Mouse (Mus musculus): ENCODE measurements at regions not wholly inside any gene's neighbourhood (a gene's known extent, or its start where the extent isn't known, plus 50 kb on each side); places are given as distances from the start of the nearest gene placed in this dataset.

- H3K36me3 ChIP-seq (ENCODE audit: control insufficient read depth, insufficient read depth) = no peaks in the 10 kb centered on the region
- no peaks in the 10 kb centered on the region for H3K27me3 ChIP-seq (replicated peaks; ENCODE audit: control insufficient read depth, insufficient read depth, low read length)
- H3K27ac ChIP-seq (ENCODE audit: low read length) = no peak overlapping the region
- ATAC-seq = peak; percentile 77
- H3K4me1 ChIP-seq (replicated peaks; ENCODE audit: control insufficient read depth, insufficient read depth, low read length) = no peaks in the 10 kb centered on the region
- WGBS = 13% methylated on average over 2 of the region's 2 CpGs
- no peak overlapping the region for H3K9ac ChIP-seq (replicated peaks; ENCODE audit: low read depth, low read length)
- H3K9me3 ChIP-seq (ENCODE audit: control insufficient read depth, low read length) = no peaks in the 10 kb centered on the region
- H3K4me2 ChIP-seq (ENCODE audit: low read length) = no peak overlapping the region
- H3K4me3 ChIP-seq (replicated peaks; ENCODE audit: low read length) = no peak overlapping the region
Measured at GRCm38 (mm10) chr6:108963295-108963694, 134.9 kb downstream of the Edem1 start.

DNA sequence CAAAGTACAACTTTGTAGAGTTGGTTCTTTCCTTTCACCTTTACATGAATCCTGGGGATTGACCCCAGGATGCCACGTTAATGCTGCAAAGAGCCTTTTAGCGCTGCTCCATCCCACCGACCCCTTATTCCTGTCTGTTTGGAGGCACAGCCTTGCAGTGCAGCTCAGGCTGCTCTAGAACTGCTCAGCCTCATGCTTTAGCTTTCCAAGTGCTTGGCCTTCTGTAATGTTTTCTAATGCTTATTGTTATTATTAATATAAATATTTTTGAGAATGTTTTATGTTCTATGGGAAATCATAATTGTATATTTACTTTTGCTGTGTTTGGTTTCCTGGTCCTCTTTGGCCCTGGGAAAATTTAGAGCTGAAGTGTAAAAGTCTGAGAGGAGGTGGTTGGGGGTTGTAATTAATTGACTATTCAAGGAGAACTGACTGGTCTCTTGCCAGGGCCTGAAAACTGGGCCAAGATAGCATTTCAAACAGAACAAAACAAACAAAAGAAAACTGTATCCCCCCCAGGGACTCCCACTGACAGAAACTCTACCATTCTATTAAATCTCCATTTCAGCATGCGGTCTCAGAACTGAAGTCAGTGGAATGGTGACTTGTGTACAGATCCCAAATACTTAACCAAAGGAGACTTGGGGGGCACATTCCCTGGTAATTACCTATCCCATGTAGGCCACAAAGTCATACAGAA, 141.2 kb downstream of the Edem1 start:
- no peak overlapping the region for H3K9ac ChIP-seq (replicated peaks; ENCODE audit: low read depth, low read length)
- H3K4me2 ChIP-seq (ENCODE audit: low read length) = no peak overlapping the region
- no peaks in the 10 kb centered on the region for H3K36me3 ChIP-seq (ENCODE audit: control insufficient read depth, insufficient read depth)
- no peak overlapping the region for H3K4me3 ChIP-seq (replicated peaks; ENCODE audit: low read length)
- H3K9me3 ChIP-seq (ENCODE audit: control insufficient read depth, low read length) = no peaks in the 10 kb centered on the region
- peaks cover 7% of the 10 kb centered on the region; the same call in 1 of the 2 replicates for H3K4me1 ChIP-seq (replicated peaks; ENCODE audit: control insufficient read depth, insufficient read depth, low read length)
- WGBS = 21% methylated on average over 4 of the region's 4 CpGs
- peak; percentile 60 for ATAC-seq
- no peaks in the 10 kb centered on the region for H3K27me3 ChIP-seq (replicated peaks; ENCODE audit: control insufficient read depth, insufficient read depth, low read length)
- H3K27ac ChIP-seq (ENCODE audit: low read length) = no peak overlapping the region

DNA sequence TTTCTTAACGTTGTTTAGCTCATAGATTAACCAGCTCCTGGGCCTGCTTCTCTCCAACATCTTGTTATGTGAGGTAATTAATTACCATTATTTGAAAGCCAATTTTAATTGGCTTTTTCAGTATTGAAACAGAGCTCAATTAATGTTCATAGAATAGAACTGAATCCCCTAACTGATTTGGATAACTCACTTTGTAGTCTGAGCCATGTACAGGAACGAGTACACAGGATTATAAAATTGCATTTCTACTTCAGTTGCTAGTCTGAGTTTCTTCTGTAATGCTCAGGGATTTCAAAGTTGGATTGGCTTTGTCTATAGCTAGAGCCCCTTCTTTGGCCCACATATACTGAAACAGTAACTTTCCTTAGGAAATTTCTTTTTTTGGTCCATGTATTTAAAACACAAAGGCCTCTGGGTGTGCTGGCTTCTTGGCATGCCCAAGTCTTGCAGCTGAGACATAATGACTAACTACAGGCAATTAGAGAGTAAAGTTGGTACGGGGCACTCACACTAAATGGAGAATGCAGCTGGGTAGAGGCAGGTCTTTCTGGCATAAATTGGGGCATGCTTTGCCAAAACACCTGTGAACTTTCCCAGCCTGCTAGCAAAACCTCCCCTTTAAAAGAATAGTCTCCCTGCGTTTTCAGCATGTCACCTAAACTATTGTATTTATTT, 143.1 kb downstream of the Edem1 start:
- Histone ChIP-seq H3K9ac (replicated peaks; ENCODE audit: low read depth, low read length) (no peak overlapping the region), H3K27me3 (replicated peaks; ENCODE audit: control insufficient read depth, insufficient read depth, low read length) (no peaks in the 10 kb centered on the region), H3K27ac (ENCODE audit: low read length) (no peak overlapping the region), H3K36me3 (ENCODE audit: control insufficient read depth, insufficient read depth) (no peaks in the 10 kb centered on the region), H3K4me2 (ENCODE audit: low read length) (no peak overlapping the region), H3K9me3 (ENCODE audit: control insufficient read depth, low read length) (no peaks in the 10 kb centered on the region), H3K4me3 (replicated peaks; ENCODE audit: low read length) (no peak overlapping the region), H3K4me1 (replicated peaks; ENCODE audit: control insufficient read depth, insufficient read depth, low read length) (peaks cover 7% of the 10 kb centered on the region; the same call in 1 of the 2 replicates)
- 22% methylated on average over 4 of the region's 4 CpGs for WGBS
- ATAC-seq = peak; percentile 64; the same call in 1 of the 2 replicates

GRCm38 (mm10) chr6:108973701-108974100, 145.3 kb downstream of the Edem1 start:
- Histone ChIP-seq H3K4me2 (ENCODE audit: low read length) (no peak overlapping the region), H3K4me3 (replicated peaks; ENCODE audit: low read length) (no peak overlapping the region), H3K36me3 (ENCODE audit: control insufficient read depth, insufficient read depth) (no peaks in the 10 kb centered on the region), H3K27me3 (replicated peaks; ENCODE audit: control insufficient read depth, insufficient read depth, low read length) (no peaks in the 10 kb centered on the region), H3K9ac (replicated peaks; ENCODE audit: low read depth, low read length) (no peak overlapping the region), H3K27ac (ENCODE audit: low read length) (no peak overlapping the region), H3K4me1 (replicated peaks; ENCODE audit: control insufficient read depth, insufficient read depth, low read length) (peaks cover 7% of the 10 kb centered on the region; the same call in 1 of the 2 replicates), H3K9me3 (ENCODE audit: control insufficient read depth, low read length) (no peaks in the 10 kb centered on the region)
- WGBS = 84% methylated on average over 2 of the region's 2 CpGs
- ATAC-seq = no peak

GRCm38 (mm10) chr6:108989506-108989905, 161.1 kb downstream of the Edem1 start:
- H3K36me3 ChIP-seq (ENCODE audit: control insufficient read depth, insufficient read depth) = no peaks in the 10 kb centered on the region
- H3K9ac ChIP-seq (replicated peaks; ENCODE audit: low read depth, low read length) = no peak overlapping the region
- H3K4me2 ChIP-seq (ENCODE audit: low read length) = no peak overlapping the region
- H3K4me3 ChIP-seq (replicated peaks; ENCODE audit: low read length) = no peak overlapping the region
- no peak for ATAC-seq
- no peaks in the 10 kb centered on the region for H3K4me1 ChIP-seq (replicated peaks; ENCODE audit: control insufficient read depth, insufficient read depth, low read length)
- no peaks in the 10 kb centered on the region for H3K9me3 ChIP-seq (ENCODE audit: control insufficient read depth, low read length)
- 89% methylated on average over 4 of the region's 4 CpGs for WGBS
- no peaks in the 10 kb centered on the region for H3K27me3 ChIP-seq (replicated peaks; ENCODE audit: control insufficient read depth, insufficient read depth, low read length)
- H3K27ac ChIP-seq (ENCODE audit: low read length) = no peak overlapping the region

DNA sequence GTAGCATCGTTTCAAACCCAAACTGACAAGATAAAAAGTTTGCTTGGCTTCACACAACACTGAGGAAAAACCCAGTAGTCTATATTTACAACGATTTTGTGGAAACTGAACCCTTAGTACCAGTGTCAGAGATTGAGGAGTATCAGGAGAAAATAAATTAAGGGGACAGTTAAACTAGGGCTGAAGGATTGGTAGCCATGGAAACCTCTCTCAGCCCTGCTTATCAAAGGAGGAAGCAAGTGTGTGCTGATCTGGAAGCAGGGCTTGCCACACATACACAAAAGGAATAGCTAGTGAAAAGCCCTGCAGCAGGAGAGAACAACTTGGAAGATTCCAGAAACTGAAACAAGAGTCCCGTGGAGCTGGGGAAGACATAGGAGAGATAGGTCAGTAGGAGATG, 165.3 kb downstream of the Edem1 start:
- Histone ChIP-seq H3K9me3 (ENCODE audit: control insufficient read depth, low read length) (no peaks in the 10 kb centered on the region), H3K27me3 (replicated peaks; ENCODE audit: control insufficient read depth, insufficient read depth, low read length) (no peaks in the 10 kb centered on the region), H3K4me2 (ENCODE audit: low read length) (no peak overlapping the region), H3K4me1 (replicated peaks; ENCODE audit: control insufficient read depth, insufficient read depth, low read length) (no peaks in the 10 kb centered on the region), H3K36me3 (ENCODE audit: control insufficient read depth, insufficient read depth) (no peaks in the 10 kb centered on the region), H3K9ac (replicated peaks; ENCODE audit: low read depth, low read length) (no peak overlapping the region), H3K4me3 (replicated peaks; ENCODE audit: low read length) (no peak overlapping the region), H3K27ac (ENCODE audit: low read length) (no peak overlapping the region)
- 46% methylated on average over 3 of the region's 3 CpGs for WGBS
- no peak for ATAC-seq

- Histone ChIP-seq H3K9ac (replicated peaks; ENCODE audit: low read depth, low read length) (no peak overlapping the region), H3K4me1 (replicated peaks; ENCODE audit: control insufficient read depth, insufficient read depth, low read length) (peaks cover 10% of the 10 kb centered on the region; the same call in 1 of the 2 replicates), H3K4me2 (ENCODE audit: low read length) (no peak overlapping the region), H3K27me3 (replicated peaks; ENCODE audit: control insufficient read depth, insufficient read depth, low read length) (no peaks in the 10 kb centered on the region), H3K36me3 (ENCODE audit: control insufficient read depth, insufficient read depth) (no peaks in the 10 kb centered on the region), H3K4me3 (replicated peaks; ENCODE audit: low read length) (no peak overlapping the region), H3K27ac (ENCODE audit: low read length) (no peak overlapping the region), H3K9me3 (ENCODE audit: control insufficient read depth, low read length) (no peaks in the 10 kb centered on the region)
- ATAC-seq = no peak
- WGBS = 24% methylated on average over 2 of the region's 2 CpGs
Measured at GRCm38 (mm10) chr6:109004443-109004842, 176.0 kb downstream of the Edem1 start.

- H3K4me1 ChIP-seq (replicated peaks; ENCODE audit: control insufficient read depth, insufficient read depth, low read length) = peaks cover 13% of the 10 kb centered on the region; the same call in 1 of the 2 replicates
- no peak overlapping the region; the same call in 1 of the 2 replicates for H3K27ac ChIP-seq (ENCODE audit: low read length)
- WGBS = 21% methylated on average over 3 of the region's 3 CpGs
Measured at GRCm38 (mm10) chr6:109009364-109009763, 180.9 kb downstream of the Edem1 start.

DNA sequence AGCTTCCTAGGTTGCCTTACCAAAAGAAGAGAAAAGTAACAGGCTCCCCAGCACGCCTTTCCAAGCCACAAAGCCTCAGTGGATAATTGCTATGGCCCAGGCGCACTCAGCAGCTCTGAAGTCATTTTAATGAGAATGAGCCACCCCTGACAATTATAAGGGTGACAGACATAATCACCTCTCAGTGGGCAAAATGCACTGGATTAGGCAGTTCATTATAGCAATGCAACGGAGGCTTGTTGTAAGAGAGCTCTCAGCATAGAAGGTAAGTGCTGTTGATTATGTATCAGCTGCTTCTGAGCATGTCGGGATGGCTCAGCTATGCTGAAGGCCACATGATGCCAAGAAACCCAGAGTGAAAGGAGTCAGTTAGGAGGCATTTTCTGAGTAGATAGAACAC, 181.4 kb downstream of the Edem1 start:
- Histone ChIP-seq H3K27ac (ENCODE audit: low read length) (no peak overlapping the region; the same call in 1 of the 2 replicates), H3K4me1 (replicated peaks; ENCODE audit: control insufficient read depth, insufficient read depth, low read length) (peaks cover 8% of the 10 kb centered on the region; the same call in 1 of the 2 replicates), H3K9ac (replicated peaks; ENCODE audit: low read depth, low read length) (no peak overlapping the region), H3K27me3 (replicated peaks; ENCODE audit: control insufficient read depth, insufficient read depth, low read length) (no peaks in the 10 kb centered on the region), H3K36me3 (ENCODE audit: control insufficient read depth, insufficient read depth) (no peaks in the 10 kb centered on the region), H3K4me2 (ENCODE audit: low read length) (no peak overlapping the region), H3K9me3 (ENCODE audit: control insufficient read depth, low read length) (no peaks in the 10 kb centered on the region), H3K4me3 (replicated peaks; ENCODE audit: low read length) (no peak overlapping the region)
- WGBS = 3% methylated on average over 4 of the region's 4 CpGs
- peak; percentile 92 for ATAC-seq

More at GRCm38 (mm10) chr6:109009364-109009763, 180.9 kb downstream of the Edem1 start:
- Histone ChIP-seq H3K27me3 (replicated peaks; ENCODE audit: control insufficient read depth, insufficient read depth, low read length) (no peaks in the 10 kb centered on the region), H3K4me2 (ENCODE audit: low read length) (no peak overlapping the region), H3K9ac (replicated peaks; ENCODE audit: low read depth, low read length) (no peak overlapping the region), H3K9me3 (ENCODE audit: control insufficient read depth, low read length) (no peaks in the 10 kb centered on the region), H3K4me3 (replicated peaks; ENCODE audit: low read length) (no peak overlapping the region), H3K36me3 (ENCODE audit: control insufficient read depth, insufficient read depth) (no peaks in the 10 kb centered on the region)
- peak; percentile 43; the same call in 1 of the 2 replicates for ATAC-seq

Data from forebrain, embryonic 16.5 days (tissue).